Mouse (Mus musculus): Measurements from ENCODE around the gene Rpl13. TPM values are rescaled to one million over a fixed set of nuclear protein-coding genes. Genes with fewer than 3 reads are reported as not detected.

Gene Rpl13
- polyA plus RNA-seq (2014; fragmentation: Nextera tagmentation; extraction: Ambion mirVana) = 1,308 and 1,334 TPM in 2 replicates

- WGBS = 2% methylated on average over 50 of the region's 56 CpGs
These were observed at the start of gene Rpl13 for GRCm38 (mm10) chr8:123101735-123102685. TSS of gene Rpl13 (plus strand) at chr8:123102350.

GRCm38 (mm10) chr8:123062721-123063120 is 39.4 kb upstream of the Rpl13 start, which contains the start of gene Spg7:
TSS of gene Spg7 (plus strand) at chr8:123062942.
- Histone ChIP-seq H3K4me1 (replicated peaks; ENCODE audit: control insufficient read depth, insufficient read depth, low read length) (peaks cover 2% of the 10 kb centered on the region; the same call in 1 of the 2 replicates), H3K36me3 (ENCODE audit: control insufficient read depth, insufficient read depth, low read length) (no peaks in the 10 kb centered on the region), H3K4me2 (replicated peaks; ENCODE audit: low read depth, low read length) (no peak within 1 kb of the TSS), H3K27me3 (ENCODE audit: control insufficient read depth, insufficient read depth, low read length) (no peaks in the 10 kb centered on the region), H3K4me3 (ENCODE audit: low read depth, low read length) (no peak within 1 kb of the TSS), H3K27ac (ENCODE audit: low read depth, low read length) (no peak within 1 kb of the TSS), H3K9me3 (ENCODE audit: control insufficient read depth, low read length) (no peaks in the 10 kb centered on the region), H3K9ac (ENCODE audit: low read depth, low read length) (no peak within 1 kb of the TSS)
- 79% methylated on average over 7 of the region's 7 CpGs for WGBS
- no peak for ATAC-seq (ENCODE audit: low FRiP score)
- no peak for DNase-seq (ENCODE audit: low spot score)

More at GRCm38 (mm10) chr8:123101735-123102685, at the start of gene Rpl13:
- no peaks in the 10 kb centered on the region for H3K9me3 ChIP-seq (ENCODE audit: control insufficient read depth, low read length)
- H3K4me2 ChIP-seq (replicated peaks; ENCODE audit: low read depth, low read length) = peak within 1 kb of the TSS; percentile 81
- peaks cover 13% of the 10 kb centered on the region for H3K36me3 ChIP-seq (ENCODE audit: control insufficient read depth, insufficient read depth, low read length)
- peak; percentile 97 for DNase-seq (ENCODE audit: low spot score)
- peaks cover 7% of the 10 kb centered on the region for H3K4me1 ChIP-seq (replicated peaks; ENCODE audit: control insufficient read depth, insufficient read depth, low read length)
- peak within 1 kb of the TSS; percentile 88 for H3K4me3 ChIP-seq (ENCODE audit: low read depth, low read length)
- H3K27me3 ChIP-seq (ENCODE audit: control insufficient read depth, insufficient read depth, low read length) = no peaks in the 10 kb centered on the region
- peak; percentile 96 for ATAC-seq (ENCODE audit: low FRiP score)
- H3K9ac ChIP-seq (ENCODE audit: low read depth, low read length) = peak within 1 kb of the TSS; percentile 95
- peak within 1 kb of the TSS; percentile 93 for H3K27ac ChIP-seq (ENCODE audit: low read depth, low read length)

- DNase-seq (ENCODE audit: low spot score) (no peak), ATAC-seq (ENCODE audit: low FRiP score) (no peak)
- Histone ChIP-seq H3K4me3 (ENCODE audit: low read depth, low read length) (no peak overlapping the region), H3K9ac (ENCODE audit: low read depth, low read length) (no peak overlapping the region), H3K4me2 (replicated peaks; ENCODE audit: low read depth, low read length) (0 out of 2 replicates have a peak overlapping the region, but pooled peaks have one; percentile 73), H3K27me3 (ENCODE audit: control insufficient read depth, insufficient read depth, low read length) (no peaks in the 10 kb centered on the region), H3K9me3 (ENCODE audit: control insufficient read depth, low read length) (no peaks in the 10 kb centered on the region), H3K36me3 (ENCODE audit: control insufficient read depth, insufficient read depth, low read length) (no peaks in the 10 kb centered on the region), H3K4me1 (replicated peaks; ENCODE audit: control insufficient read depth, insufficient read depth, low read length) (peaks cover 2% of the 10 kb centered on the region; the same call in 1 of the 2 replicates), H3K27ac (ENCODE audit: low read depth, low read length) (no peak overlapping the region)
- 93% methylated on average over 4 of the region's 4 CpGs for WGBS
These were observed 38.1 kb upstream of the Rpl13 start for GRCm38 (mm10) chr8:123064072-123064471.

GRCm38 (mm10) chr8:123064809-123065213 is 37.3 kb upstream of the Rpl13 start:
- ATAC-seq (ENCODE audit: low FRiP score) (peak; percentile 50), DNase-seq (ENCODE audit: low spot score) (no peak)
- peak overlapping the region; percentile 73 for H3K4me2 ChIP-seq (replicated peaks; ENCODE audit: low read depth, low read length)
- H3K4me3 ChIP-seq (ENCODE audit: low read depth, low read length) = peak overlapping the region; percentile 96
- no peaks in the 10 kb centered on the region for H3K27me3 ChIP-seq (ENCODE audit: control insufficient read depth, insufficient read depth, low read length)
- H3K9ac ChIP-seq (ENCODE audit: low read depth, low read length) = peak overlapping the region; percentile 90
- H3K27ac ChIP-seq (ENCODE audit: low read depth, low read length) = peak overlapping the region; percentile 86
- H3K9me3 ChIP-seq (ENCODE audit: control insufficient read depth, low read length) = no peaks in the 10 kb centered on the region
- 5% methylated on average over 14 of the region's 14 CpGs for WGBS
- H3K36me3 ChIP-seq (ENCODE audit: control insufficient read depth, insufficient read depth, low read length) = no peaks in the 10 kb centered on the region
- H3K4me1 ChIP-seq (replicated peaks; ENCODE audit: control insufficient read depth, insufficient read depth, low read length) = peaks cover 2% of the 10 kb centered on the region; the same call in 1 of the 2 replicates

- Histone ChIP-seq H3K27me3 (ENCODE audit: control insufficient read depth, insufficient read depth, low read length) (no peaks in the 10 kb centered on the region), H3K4me1 (replicated peaks; ENCODE audit: control insufficient read depth, insufficient read depth, low read length) (peaks cover 2% of the 10 kb centered on the region; the same call in 1 of the 2 replicates), H3K9me3 (ENCODE audit: control insufficient read depth, low read length) (no peaks in the 10 kb centered on the region), H3K4me3 (ENCODE audit: low read depth, low read length) (peak overlapping the region; percentile 96), H3K9ac (ENCODE audit: low read depth, low read length) (peak overlapping the region; percentile 90), H3K27ac (ENCODE audit: low read depth, low read length) (peak overlapping the region; percentile 86), H3K4me2 (replicated peaks; ENCODE audit: low read depth, low read length) (peak overlapping the region; percentile 73), H3K36me3 (ENCODE audit: control insufficient read depth, insufficient read depth, low read length) (no peaks in the 10 kb centered on the region)
- under 1% methylated on average over 78 of the region's 84 CpGs for WGBS
- ATAC-seq (ENCODE audit: low FRiP score) (peak; percentile 95), DNase-seq (ENCODE audit: low spot score) (peak; percentile 98)
These were observed 36.7 kb upstream of the Rpl13 start for GRCm38 (mm10) chr8:123065214-123066100.

- DNase-seq (ENCODE audit: low spot score) = no peak
- H3K9me3 ChIP-seq (ENCODE audit: control insufficient read depth, low read length) = no peaks in the 10 kb centered on the region
These were observed 36.0 kb upstream of the Rpl13 start for GRCm38 (mm10) chr8:123066101-123066683.

GRCm38 (mm10) chr8:123071176-123071575 is 31.0 kb upstream of the Rpl13 start:
- no peak overlapping the region for H3K9ac ChIP-seq (ENCODE audit: low read depth, low read length)
- no peak overlapping the region for H3K4me2 ChIP-seq (replicated peaks; ENCODE audit: low read depth, low read length)
- H3K27ac ChIP-seq (ENCODE audit: low read depth, low read length) = no peak overlapping the region
- ATAC-seq (ENCODE audit: low FRiP score) (no peak), DNase-seq (ENCODE audit: low spot score) (no peak)
- 0 out of 2 replicates have a peak, but pooled peaks cover 2% of the 10 kb centered on the region for H3K36me3 ChIP-seq (ENCODE audit: control insufficient read depth, insufficient read depth, low read length)
- 92% methylated on average over 4 of the region's 4 CpGs for WGBS
- H3K4me1 ChIP-seq (replicated peaks; ENCODE audit: control insufficient read depth, insufficient read depth, low read length) = peaks cover 2% of the 10 kb centered on the region; the same call in 1 of the 2 replicates
- no peak overlapping the region for H3K4me3 ChIP-seq (ENCODE audit: low read depth, low read length)
- no peaks in the 10 kb centered on the region for H3K9me3 ChIP-seq (ENCODE audit: control insufficient read depth, low read length)
- H3K27me3 ChIP-seq (ENCODE audit: control insufficient read depth, insufficient read depth, low read length) = no peaks in the 10 kb centered on the region

More at GRCm38 (mm10) chr8:123066101-123066683, 36.0 kb upstream of the Rpl13 start:
- Histone ChIP-seq H3K36me3 (ENCODE audit: control insufficient read depth, insufficient read depth, low read length) (no peaks in the 10 kb centered on the region), H3K27ac (ENCODE audit: low read depth, low read length) (peak overlapping the region; percentile 86), H3K4me2 (replicated peaks; ENCODE audit: low read depth, low read length) (peak overlapping the region; percentile 73), H3K4me3 (ENCODE audit: low read depth, low read length) (peak overlapping the region; percentile 96), H3K27me3 (ENCODE audit: control insufficient read depth, insufficient read depth, low read length) (no peaks in the 10 kb centered on the region), H3K4me1 (replicated peaks; ENCODE audit: control insufficient read depth, insufficient read depth, low read length) (peaks cover 2% of the 10 kb centered on the region; the same call in 1 of the 2 replicates), H3K9ac (ENCODE audit: low read depth, low read length) (peak overlapping the region; percentile 90)
- ATAC-seq (ENCODE audit: low FRiP score) = no peak
- WGBS = 42% methylated on average over 7 of the region's 7 CpGs

GRCm38 (mm10) chr8:123077213-123077612 is 24.9 kb upstream of the Rpl13 start:
- no peaks in the 10 kb centered on the region for H3K9me3 ChIP-seq (ENCODE audit: control insufficient read depth, low read length)
- H3K4me2 ChIP-seq (replicated peaks; ENCODE audit: low read depth, low read length) = no peak overlapping the region
- H3K36me3 ChIP-seq (ENCODE audit: control insufficient read depth, insufficient read depth, low read length) = peaks cover 10% of the 10 kb centered on the region; the same call in 1 of the 2 replicates
- H3K27ac ChIP-seq (ENCODE audit: low read depth, low read length) = no peak overlapping the region
- no peak overlapping the region for H3K4me3 ChIP-seq (ENCODE audit: low read depth, low read length)
- no peak overlapping the region for H3K9ac ChIP-seq (ENCODE audit: low read depth, low read length)
- 95% methylated on average over 6 of the region's 6 CpGs for WGBS
- H3K27me3 ChIP-seq (ENCODE audit: control insufficient read depth, insufficient read depth, low read length) = no peaks in the 10 kb centered on the region
- ATAC-seq (ENCODE audit: low FRiP score) (no peak), DNase-seq (ENCODE audit: low spot score) (no peak)
- no peaks in the 10 kb centered on the region for H3K4me1 ChIP-seq (replicated peaks; ENCODE audit: control insufficient read depth, insufficient read depth, low read length)

Measured in hindbrain, embryonic 11.5 days (tissue).